Mouse (Mus musculus): ENCODE data around the gene Abca13. TPM values are rescaled to one million over a fixed set of nuclear protein-coding genes. Genes with fewer than 3 reads are reported as not detected.
"Not testable (repeated sequence)": the region's sequence is repeated elsewhere in the genome, so short reads cannot be mapped to it uniquely, and the experiment has no call there.

The Abca13 gene
- total and polyA plus RNA-seq, 2 experiments, result not detected

DNA sequence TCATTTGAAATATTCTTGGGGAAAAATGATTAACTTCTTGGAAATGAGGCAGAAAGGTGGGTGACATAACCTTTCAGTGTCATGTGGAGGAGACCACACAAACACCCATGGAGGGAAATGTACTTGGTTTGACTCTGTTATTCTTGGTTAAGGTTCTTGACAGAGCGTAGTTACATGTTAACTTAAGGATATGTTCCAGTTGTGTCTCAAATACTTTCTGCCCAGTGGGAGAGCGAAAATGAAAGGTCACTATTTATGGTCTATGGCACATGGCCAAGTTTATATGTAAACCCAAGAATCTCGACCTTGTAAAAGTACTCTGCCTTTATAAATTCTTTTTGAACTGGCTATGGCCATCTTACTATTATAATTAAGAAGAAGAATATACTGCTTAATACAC is 31.8 kb upstream of the Abca13 start:
- H3K27ac ChIP-seq (replicated peaks; ENCODE audit: insufficient read depth, low read depth, low read length), result no peak overlapping the region
- TF ChIP-seq POLR2A (IDR thresholded peaks at IDR 0.05; ENCODE audit: extremely low read depth, insufficient read depth, low read length), result no peak
- TF ChIP-seq CTCF (IDR thresholded peaks at IDR 0.05; ENCODE audit: low read depth, low read length), result no peak
- no peaks in the 10 kb centered on the region for H3K36me3 ChIP-seq (ENCODE audit: control insufficient read depth, insufficient read depth, low read length)
- no peaks in the 10 kb centered on the region for H3K79me2 ChIP-seq (ENCODE audit: control insufficient read depth, insufficient read depth, low read length)
- H3K27me3 ChIP-seq (ENCODE audit: control insufficient read depth, insufficient read depth, low read length), result 0 out of 2 replicates have a peak, but pooled peaks cover 2% of the 10 kb centered on the region
- H3K4me3 ChIP-seq (ENCODE audit: insufficient read depth, low read depth, low read length), result no peak overlapping the region
- no peak for DNase-seq (ENCODE audit: extremely low read depth, low read depth, low spot score)
- no peaks in the 10 kb centered on the region for H3K4me1 ChIP-seq (ENCODE audit: control insufficient read depth, insufficient read depth, low read length)
- H3K9ac ChIP-seq (ENCODE audit: low read depth, low read length), result no peak overlapping the region
- 51% methylated on average over 3 of the region's 3 CpGs for WGBS

DNA sequence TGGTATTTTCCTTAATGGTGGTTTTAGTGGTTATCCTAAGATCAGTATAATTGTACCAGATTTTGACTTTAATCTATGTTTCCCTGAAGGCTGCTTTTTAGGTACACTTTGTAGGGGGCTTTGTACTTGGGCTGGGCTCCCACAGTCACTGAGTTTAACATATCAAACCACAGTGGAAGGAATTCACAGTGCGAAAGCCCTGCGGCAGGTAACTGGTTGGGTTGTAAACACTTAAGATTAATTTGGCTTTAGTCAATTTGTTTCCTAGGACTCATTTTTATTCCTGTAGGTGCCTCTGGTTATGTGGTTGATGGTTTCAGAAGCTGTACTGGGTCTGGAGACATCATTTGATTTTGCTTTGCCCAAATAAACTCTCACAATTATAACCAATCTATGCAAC is 24.4 kb upstream of the Abca13 start:
- H3K9ac ChIP-seq (ENCODE audit: low read depth, low read length), result no peak overlapping the region
- TF ChIP-seq CTCF (IDR thresholded peaks at IDR 0.05; ENCODE audit: low read depth, low read length) (no peak), POLR2A (IDR thresholded peaks at IDR 0.05; ENCODE audit: extremely low read depth, insufficient read depth, low read length) (no peak)
- no peaks in the 10 kb centered on the region for H3K36me3 ChIP-seq (ENCODE audit: control insufficient read depth, insufficient read depth, low read length)
- no peak overlapping the region for H3K4me3 ChIP-seq (ENCODE audit: insufficient read depth, low read depth, low read length)
- H3K79me2 ChIP-seq (ENCODE audit: control insufficient read depth, insufficient read depth, low read length), result no peaks in the 10 kb centered on the region
- H3K27ac ChIP-seq (replicated peaks; ENCODE audit: insufficient read depth, low read depth, low read length), result no peak overlapping the region
- H3K4me1 ChIP-seq (ENCODE audit: control insufficient read depth, insufficient read depth, low read length), result no peaks in the 10 kb centered on the region
- no peak for DNase-seq (ENCODE audit: extremely low read depth, low read depth, low spot score)
- 91% methylated on average over 2 of the region's 2 CpGs for WGBS
- 0 out of 2 replicates have a peak, but pooled peaks cover 2% of the 10 kb centered on the region for H3K27me3 ChIP-seq (ENCODE audit: control insufficient read depth, insufficient read depth, low read length)

DNA sequence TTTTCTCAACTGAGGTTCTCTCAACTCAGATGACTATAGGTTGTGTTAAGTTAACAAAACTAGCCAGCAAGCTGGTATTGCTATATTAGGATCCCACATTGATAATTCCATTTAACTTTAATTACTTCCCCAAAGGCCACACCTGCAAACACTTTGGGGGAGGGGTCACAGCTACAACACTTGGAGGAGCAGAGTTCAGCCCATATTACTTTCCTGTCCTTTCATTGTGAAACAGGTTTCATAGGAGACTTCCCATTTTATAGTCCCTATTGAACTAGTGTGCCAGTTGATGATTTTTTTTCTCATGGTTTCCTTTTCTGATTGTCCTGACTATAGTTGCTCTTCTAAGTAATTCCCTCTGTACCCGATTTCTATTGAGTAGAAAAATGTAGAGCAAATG is 10.3 kb upstream of the Abca13 start:
- 83% methylated on average over 1 of the region's 1 CpGs for whole genome bisulfite sequencing
- no peak for DNase-seq (ENCODE audit: extremely low read depth, low read depth, low spot score)

DNA sequence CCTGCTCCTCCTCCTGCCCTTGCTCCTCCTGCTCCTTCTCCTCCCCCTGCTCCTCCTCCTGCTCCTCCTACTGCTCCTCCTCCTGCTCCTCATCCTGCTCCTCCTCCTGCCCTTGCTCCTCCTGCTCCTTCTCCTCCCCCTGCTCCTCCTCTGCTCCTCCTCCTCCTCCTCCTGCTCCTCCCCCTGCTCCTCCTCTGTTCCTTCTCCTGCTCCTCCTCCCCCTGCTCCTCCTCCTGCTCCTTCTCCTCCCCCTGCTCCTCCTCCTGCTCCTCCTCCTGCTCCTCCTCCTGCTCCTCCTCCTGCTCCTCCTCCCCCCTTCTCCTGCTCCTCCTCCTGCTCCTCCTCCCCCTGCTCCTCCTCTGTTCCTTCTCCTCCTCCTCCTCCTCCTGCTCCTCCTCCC is 2.3 kb upstream of the Abca13 start:
- H3K9ac ChIP-seq (ENCODE audit: low read depth, low read length); H3K27me3 ChIP-seq (ENCODE audit: control insufficient read depth, insufficient read depth, low read length); H3K4me1 ChIP-seq (ENCODE audit: control insufficient read depth, insufficient read depth, low read length); H3K79me2 ChIP-seq (ENCODE audit: control insufficient read depth, insufficient read depth, low read length); H3K36me3 ChIP-seq (ENCODE audit: control insufficient read depth, insufficient read depth, low read length); H3K4me3 ChIP-seq (ENCODE audit: insufficient read depth, low read depth, low read length); H3K27ac ChIP-seq (replicated peaks; ENCODE audit: insufficient read depth, low read depth, low read length): not testable (repeated sequence)
- DNase-seq (ENCODE audit: extremely low read depth, low read depth, low spot score), result peak; percentile 6

More for the DNA sequence above, 10.3 kb upstream of the Abca13 start:
- no peak overlapping the region for H3K27ac ChIP-seq (replicated peaks; ENCODE audit: insufficient read depth, low read depth, low read length)
- H3K79me2 ChIP-seq (ENCODE audit: control insufficient read depth, insufficient read depth, low read length), result no peaks in the 10 kb centered on the region
- no peak for TF ChIP-seq POLR2A (IDR thresholded peaks at IDR 0.05; ENCODE audit: extremely low read depth, insufficient read depth, low read length)
- no peak for TF ChIP-seq CTCF (IDR thresholded peaks at IDR 0.05; ENCODE audit: low read depth, low read length)
- no peaks in the 10 kb centered on the region for H3K4me1 ChIP-seq (ENCODE audit: control insufficient read depth, insufficient read depth, low read length)
- H3K9ac ChIP-seq (ENCODE audit: low read depth, low read length), result no peak overlapping the region
- no peak overlapping the region for H3K4me3 ChIP-seq (ENCODE audit: insufficient read depth, low read depth, low read length)
- H3K36me3 ChIP-seq (ENCODE audit: control insufficient read depth, insufficient read depth, low read length), result no peaks in the 10 kb centered on the region
- H3K27me3 ChIP-seq (ENCODE audit: control insufficient read depth, insufficient read depth, low read length), result no peaks in the 10 kb centered on the region

DNA sequence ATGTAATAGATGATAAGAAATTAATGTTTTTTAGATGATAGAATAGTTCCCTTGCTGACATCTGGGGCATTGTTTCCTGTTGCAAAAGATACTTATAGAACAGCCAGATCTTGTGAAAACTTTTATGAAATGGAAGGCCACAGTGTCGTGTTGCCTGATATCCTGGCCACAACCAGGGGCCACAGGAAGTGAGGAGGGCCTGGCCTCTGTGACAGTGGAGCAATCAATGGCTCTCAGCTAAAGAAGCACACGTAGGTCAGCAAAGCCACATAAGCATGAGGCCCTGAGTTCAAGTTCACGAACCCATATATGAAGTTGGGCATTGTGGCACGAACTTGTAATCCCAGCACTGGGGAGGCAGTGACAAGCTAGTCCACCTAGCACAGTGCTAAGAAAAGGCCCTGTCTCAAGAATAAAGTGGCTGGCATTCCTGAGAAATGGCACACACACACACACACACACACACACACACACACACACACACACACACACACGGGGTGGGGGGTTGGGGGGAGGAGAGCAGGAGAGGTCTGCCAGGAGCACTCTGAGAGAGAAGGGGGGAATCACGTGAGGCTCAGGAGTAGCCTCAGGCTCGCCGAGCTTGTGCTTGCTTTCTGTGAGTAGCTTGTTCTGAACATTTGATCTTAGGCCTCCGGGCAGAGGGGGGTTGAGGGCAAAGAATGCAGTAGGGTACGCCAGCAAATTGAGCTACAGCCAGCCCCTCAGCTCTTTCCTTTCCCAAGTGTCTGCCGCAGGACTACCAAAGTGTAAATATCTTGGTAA is 779 bp upstream of the Abca13 start:
- H3K36me3 ChIP-seq (ENCODE audit: control insufficient read depth, insufficient read depth, low read length), result no peaks in the 10 kb centered on the region
- no peak overlapping the region for H3K4me3 ChIP-seq (ENCODE audit: insufficient read depth, low read depth, low read length)
- H3K79me2 ChIP-seq (ENCODE audit: control insufficient read depth, insufficient read depth, low read length), result no peaks in the 10 kb centered on the region
- H3K27ac ChIP-seq (replicated peaks; ENCODE audit: insufficient read depth, low read depth, low read length), result no peak overlapping the region
- H3K9ac ChIP-seq (ENCODE audit: low read depth, low read length), result no peak overlapping the region
- TF ChIP-seq CTCF (IDR thresholded peaks at IDR 0.05; ENCODE audit: low read depth, low read length), result no peak
- TF ChIP-seq POLR2A (IDR thresholded peaks at IDR 0.05; ENCODE audit: extremely low read depth, insufficient read depth, low read length), result no peak
- H3K27me3 ChIP-seq (ENCODE audit: control insufficient read depth, insufficient read depth, low read length), result no peaks in the 10 kb centered on the region
- WGBS, result 55% methylated on average over 11 of the region's 11 CpGs
- H3K4me1 ChIP-seq (ENCODE audit: control insufficient read depth, insufficient read depth, low read length), result no peaks in the 10 kb centered on the region
- no peak for DNase-seq (ENCODE audit: extremely low read depth, low read depth, low spot score)

DNA sequence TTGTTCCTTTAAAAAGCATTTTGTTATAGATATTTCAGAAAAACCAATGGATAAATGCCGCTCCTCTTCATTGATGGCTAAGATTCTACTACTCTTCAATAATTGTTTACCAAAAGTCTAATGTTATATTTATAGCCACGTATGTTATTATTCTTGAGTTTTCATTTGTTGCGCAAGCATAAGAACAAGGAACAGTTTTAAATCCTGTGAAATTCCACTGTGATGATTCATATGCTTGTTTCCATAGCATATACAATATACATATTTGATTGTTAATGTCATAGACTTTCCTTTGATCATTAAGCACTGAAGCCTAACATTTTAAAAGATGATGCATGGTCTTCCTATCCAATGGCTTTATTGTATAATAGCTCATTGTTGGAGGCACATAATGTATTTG is 3.1 kb downstream of the Abca13 start:
- no peak overlapping the region for H3K27ac ChIP-seq (replicated peaks; ENCODE audit: insufficient read depth, low read depth, low read length)
- H3K9ac ChIP-seq (ENCODE audit: low read depth, low read length), result no peak overlapping the region
- DNase-seq (ENCODE audit: extremely low read depth, low read depth, low spot score), result no peak
- no peaks in the 10 kb centered on the region for H3K4me1 ChIP-seq (ENCODE audit: control insufficient read depth, insufficient read depth, low read length)
- H3K4me3 ChIP-seq (ENCODE audit: insufficient read depth, low read depth, low read length), result no peak overlapping the region
- no peaks in the 10 kb centered on the region for H3K27me3 ChIP-seq (ENCODE audit: control insufficient read depth, insufficient read depth, low read length)
- 89% methylated on average over 3 of the region's 3 CpGs for WGBS
- TF ChIP-seq POLR2A (IDR thresholded peaks at IDR 0.05; ENCODE audit: extremely low read depth, insufficient read depth, low read length) (no peak), CTCF (IDR thresholded peaks at IDR 0.05; ENCODE audit: low read depth, low read length) (no peak)
- H3K36me3 ChIP-seq (ENCODE audit: control insufficient read depth, insufficient read depth, low read length), result no peaks in the 10 kb centered on the region
- no peaks in the 10 kb centered on the region for H3K79me2 ChIP-seq (ENCODE audit: control insufficient read depth, insufficient read depth, low read length)
